Mouse (Mus musculus) embryonic facial prominence, embryonic 14.5 days (tissue): Measurements from ENCODE around the gene Bahcc1. TPM values are rescaled to one million over a fixed set of nuclear protein-coding genes. Genes with fewer than 3 reads are reported as not detected.
A peak's percentile ranks its signal among the peaks of the same experiment; 100 is the strongest.

Experiments
- ATAC-seq: fragments of 200-750 bp; cut with Nextera tagmentation; 2 replicates; pipeline ENCODE4 v1.8.0; 2017; ENCODE audit warnings: low read depth, moderate number of reproducible peaks, moderate TSS enrichment
- DNase-seq: peaks from one replicate; pipeline ENCODE4 v3.0.0-alpha.2; 2015; ENCODE audit warnings: low spot score
- H3K27ac ChIP-seq: fragments of 300-500 bp; sonication (generic); replicated peaks from 2 replicates; pipeline ENCODE4 v1.5.1; 2014; ENCODE audit warnings: low read depth, mild to moderate bottlenecking, low read length, moderate library complexity
- H3K27me3 ChIP-seq: fragments of 300-500 bp; sonication (generic); replicated peaks from 2 replicates; pipeline ENCODE4 v1.6.1; 2014; ENCODE audit warnings: low read length; ENCODE audit not compliant: control insufficient read depth, insufficient read depth
- H3K36me3 ChIP-seq: fragments of 300-500 bp; sonication (generic); 2 replicates; pipeline ENCODE4 v1.6.1; 2014; ENCODE audit warnings: low read length, mixed read lengths; ENCODE audit not compliant: control insufficient read depth, insufficient read depth
- H3K4me1 ChIP-seq: fragments of 300-500 bp; sonication (generic); 2 replicates; pipeline ENCODE4 v1.6.1; 2014; ENCODE audit warnings: antibody characterized with exemption, low read length; ENCODE audit not compliant: control insufficient read depth, insufficient read depth
- H3K4me2 ChIP-seq: fragments of 300-500 bp; sonication (generic); 2 replicates; pipeline ENCODE4 v1.6.1; 2014; ENCODE audit warnings: low read depth, mild to moderate bottlenecking, low read length, moderate library complexity, mixed read lengths
- H3K4me3 ChIP-seq: fragments of 300-500 bp; sonication (generic); 2 replicates; pipeline ENCODE4 v1.5.1; 2014; ENCODE audit warnings: low read depth, mild to moderate bottlenecking, low read length
- H3K9ac ChIP-seq: fragments of 300-500 bp; sonication (generic); 2 replicates; pipeline ENCODE4 v1.6.1; 2014; ENCODE audit warnings: low read depth, mild to moderate bottlenecking, low read length, moderate library complexity, mixed read lengths
- H3K9me3 ChIP-seq: fragments of 300-500 bp; sonication (generic); 2 replicates; pipeline ENCODE4 v1.6.1; 2016; ENCODE audit warnings: low read length; ENCODE audit not compliant: control insufficient read depth
- WGBS: fragments of 180-500 bp; shearing (Covaris S2); extraction: QIAGEN DNeasy Blood & Tissue Kit; methylation state at CpG from one replicate; pipeline ENCODE4 v1.1.7; 2014; 5-methylcytosine and 5-hydroxymethylcytosine counted together
- polyA plus RNA-seq: library from polyadenylated mRNA; unstranded; fragments of >200 nt; fragmentation: Nextera tagmentation; extraction: Ambion mirVana; gene quantifications from 2 replicates; pipeline ENCODE4 v1.2.1, GENCODE M21; 2014

Bahcc1 gene
- polyA plus RNA-seq, 1 experiment from 2014 or later: 11.1 TPM

GRCm38 (mm10) chr11:120237166-120238131, 4.7 kb downstream of the Bahcc1 start:
- Histone ChIP-seq H3K27me3 (no peaks in the 10 kb centered on the region), H3K4me3 (peak overlapping the region; percentile 92), H3K9me3 (no peaks in the 10 kb centered on the region), H3K36me3 (peaks cover 6% of the 10 kb centered on the region; the same call in 1 of the 2 replicates), H3K4me1 (peaks cover 45% of the 10 kb centered on the region), H3K9ac (peak overlapping the region; percentile 99), H3K4me2 (peak overlapping the region; percentile 100), H3K27ac (peak overlapping the region; percentile 97)
- ATAC-seq: no peak
- peak; percentile 61 for DNase-seq
- 2% methylated on average over 40 of the region's 89 CpGs for WGBS

GRCm38 (mm10) chr11:120238306-120238705, 5.6 kb downstream of the Bahcc1 start:
- DNase-seq (peak; percentile 56), ATAC-seq (no peak)
- peak overlapping the region; percentile 99 for H3K9ac ChIP-seq

GRCm38 (mm10) chr11:120238751-120239359, 6.1 kb downstream of the Bahcc1 start:
- peaks cover 59% of the 10 kb centered on the region for H3K4me1 ChIP-seq
- H3K27me3 ChIP-seq: no peaks in the 10 kb centered on the region
- H3K4me2 ChIP-seq: peak overlapping the region; percentile 100
- peak overlapping the region; percentile 92 for H3K4me3 ChIP-seq
- no peaks in the 10 kb centered on the region for H3K9me3 ChIP-seq
- peak; percentile 54 for DNase-seq
- H3K36me3 ChIP-seq: peaks cover 6% of the 10 kb centered on the region; the same call in 1 of the 2 replicates
- ATAC-seq: no peak
- H3K27ac ChIP-seq: peak overlapping the region; percentile 97
- 9% methylated on average over 8 of the region's 8 CpGs for WGBS
- peak overlapping the region; percentile 99 for H3K9ac ChIP-seq

More at GRCm38 (mm10) chr11:120238306-120238705, 5.6 kb downstream of the Bahcc1 start:
- Histone ChIP-seq H3K4me2 (peak overlapping the region; percentile 100), H3K4me3 (peak overlapping the region; percentile 92), H3K27ac (peak overlapping the region; percentile 97), H3K36me3 (peaks cover 6% of the 10 kb centered on the region; the same call in 1 of the 2 replicates), H3K9me3 (no peaks in the 10 kb centered on the region), H3K4me1 (peaks cover 54% of the 10 kb centered on the region), H3K27me3 (no peaks in the 10 kb centered on the region)
- WGBS: 15% methylated on average over 8 of the region's 8 CpGs

GRCm38 (mm10) chr11:120239581-120239991, 6.8 kb downstream of the Bahcc1 start:
- Histone ChIP-seq H3K4me2 (peak overlapping the region; percentile 100), H3K9ac (peak overlapping the region; percentile 99), H3K4me1 (peaks cover 64% of the 10 kb centered on the region), H3K27ac (peak overlapping the region; percentile 97), H3K4me3 (peak overlapping the region; percentile 92), H3K36me3 (peaks cover 6% of the 10 kb centered on the region; the same call in 1 of the 2 replicates), H3K27me3 (no peaks in the 10 kb centered on the region), H3K9me3 (no peaks in the 10 kb centered on the region)
- DNase-seq: peak; percentile 39
- 10% methylated on average over 11 of the region's 11 CpGs for WGBS
- no peak for ATAC-seq

GRCm38 (mm10) chr11:120240206-120240605, 7.5 kb downstream of the Bahcc1 start:
- H3K36me3 ChIP-seq: peaks cover 6% of the 10 kb centered on the region; the same call in 1 of the 2 replicates
- no peaks in the 10 kb centered on the region for H3K27me3 ChIP-seq
- H3K9me3 ChIP-seq: no peaks in the 10 kb centered on the region
- peak overlapping the region; percentile 92 for H3K4me3 ChIP-seq
- under 1% methylated on average over 10 of the region's 10 CpGs for WGBS
- DNase-seq (peak; percentile 96), ATAC-seq (peak; percentile 62; the same call in 1 of the 2 replicates)
- H3K4me1 ChIP-seq: peaks cover 64% of the 10 kb centered on the region
- peak overlapping the region; percentile 97 for H3K27ac ChIP-seq
- peak overlapping the region; percentile 99 for H3K9ac ChIP-seq
- H3K4me2 ChIP-seq: peak overlapping the region; percentile 100

- H3K4me3 ChIP-seq: peak overlapping the region; percentile 92
- peak overlapping the region; percentile 100 for H3K4me2 ChIP-seq
- peaks cover 66% of the 10 kb centered on the region for H3K4me1 ChIP-seq
- peaks cover 6% of the 10 kb centered on the region; the same call in 1 of the 2 replicates for H3K36me3 ChIP-seq
- H3K9ac ChIP-seq: peak overlapping the region; percentile 99; the same call in 1 of the 2 replicates
- DNase-seq (peak; percentile 89), ATAC-seq (no peak)
- H3K9me3 ChIP-seq: no peaks in the 10 kb centered on the region
- H3K27ac ChIP-seq: peak overlapping the region; percentile 97
- no peaks in the 10 kb centered on the region for H3K27me3 ChIP-seq
- 13% methylated on average over 29 of the region's 29 CpGs for WGBS
Observed at GRCm38 (mm10) chr11:120240941-120241890, 8.5 kb downstream of the Bahcc1 start.

- Histone ChIP-seq H3K36me3 (peaks cover 3% of the 10 kb centered on the region; the same call in 1 of the 2 replicates), H3K4me2 (peak overlapping the region; percentile 100; the same call in 1 of the 2 replicates), H3K9ac (no peak overlapping the region; the same call in 1 of the 2 replicates), H3K4me1 (peaks cover 76% of the 10 kb centered on the region), H3K27me3 (no peaks in the 10 kb centered on the region), H3K4me3 (no peak overlapping the region), H3K9me3 (no peaks in the 10 kb centered on the region), H3K27ac (peak overlapping the region; percentile 97)
- ATAC-seq: no peak
- DNase-seq: no peak
- 37% methylated on average over 6 of the region's 6 CpGs for WGBS
Observed at GRCm38 (mm10) chr11:120241981-120242725, 9.4 kb downstream of the Bahcc1 start.
